Mouse (Mus musculus) adrenal gland, adult 8-10 months (tissue): Measurements from ENCODE around the gene Foxp1. TPM values are rescaled to one million over a fixed set of nuclear protein-coding genes. Genes with fewer than 3 reads are reported as not detected.

Experiments used
- DNase-seq: peaks from one replicate; pipeline ENCODE4 v3.0.0; 2022
- total RNA-seq, 4 experiments: library from RNA; stranded (reverse); gene quantifications; 2 replicates each; pipeline ENCODE4 v1.2.4; 2022

Foxp1 gene
- total RNA-seq, 4 experiments from 2014 or later, result 37.1 to 93.2 (median 58.8) TPM

DNA sequence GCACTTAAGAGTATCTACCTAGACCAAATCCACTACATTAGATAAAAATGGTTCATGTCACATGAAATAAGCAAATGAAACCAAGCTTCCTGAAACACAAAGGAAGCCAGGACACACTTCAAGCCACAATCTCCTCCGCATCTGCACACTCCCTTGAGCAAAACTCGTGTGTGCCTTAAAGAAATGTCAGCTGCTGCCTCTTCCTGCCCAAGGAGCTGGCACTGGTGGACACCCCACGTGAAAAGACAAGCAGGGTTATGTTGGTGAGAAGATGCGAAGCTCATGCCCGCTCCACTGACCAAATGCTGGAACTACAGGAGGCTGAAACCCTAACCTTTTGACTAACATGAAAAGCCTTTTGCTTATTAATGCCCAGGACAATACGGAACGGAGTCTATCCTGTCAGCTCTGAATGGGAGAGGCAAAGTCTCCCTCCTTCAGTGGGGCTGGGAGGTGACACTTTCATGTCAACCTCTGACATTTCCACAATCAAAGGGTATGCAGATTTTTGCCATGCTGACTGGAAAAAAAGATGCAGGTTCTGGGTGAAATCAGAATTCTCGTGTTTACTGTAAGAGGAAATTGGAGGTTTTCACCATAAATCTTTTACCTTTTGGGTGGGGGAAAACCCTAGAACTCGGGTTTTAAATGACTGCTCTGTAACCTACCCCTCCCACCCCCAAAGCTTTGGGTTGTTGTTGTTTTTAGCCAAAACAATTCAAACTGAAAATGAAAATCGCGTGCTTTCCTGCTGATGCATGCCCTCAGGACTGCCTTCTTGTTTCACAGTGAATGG lies 261.4 kb downstream of the Foxp1 start:
- no peak for DNase-seq

DNA sequence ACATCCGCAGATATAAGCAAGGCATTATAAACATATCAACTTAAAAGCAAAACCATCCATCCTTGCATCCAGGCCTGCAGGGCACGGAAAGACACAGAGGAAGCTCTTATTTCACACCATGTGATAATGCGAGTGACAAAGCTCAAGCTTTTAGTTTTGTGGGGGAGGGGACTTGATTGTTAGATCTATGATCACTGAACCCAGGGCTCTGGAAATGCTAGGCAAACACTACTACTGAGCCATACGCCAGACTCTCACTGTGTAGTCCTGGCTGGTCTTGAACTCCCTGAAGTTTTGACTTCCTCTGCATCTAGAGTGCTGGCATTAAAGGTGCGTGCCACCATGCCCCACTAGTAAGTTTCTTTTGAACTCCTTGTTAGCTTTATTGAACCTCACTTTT lies 264.2 kb downstream of the Foxp1 start:
- DNase-seq, result no peak

DNA sequence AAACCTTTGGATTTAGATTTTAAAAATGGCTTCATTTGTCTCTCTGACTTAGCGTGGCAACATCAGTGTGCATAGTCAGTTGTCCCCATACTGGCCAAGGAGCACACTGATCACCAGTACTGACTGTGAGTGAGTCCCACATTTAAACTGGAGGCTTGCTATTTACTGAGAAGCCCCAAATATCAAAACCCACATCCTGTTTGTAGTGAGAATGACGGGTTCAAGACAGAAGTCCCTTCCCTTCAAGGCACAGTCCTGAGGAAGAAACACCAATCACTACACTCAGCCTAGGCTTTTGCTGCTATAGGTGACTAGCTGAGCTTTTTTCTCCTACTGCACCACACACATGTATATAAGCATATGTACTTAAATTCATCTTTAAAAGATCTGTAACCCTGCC lies 264.8 kb downstream of the Foxp1 start:
- DNase-seq, result no peak

DNA sequence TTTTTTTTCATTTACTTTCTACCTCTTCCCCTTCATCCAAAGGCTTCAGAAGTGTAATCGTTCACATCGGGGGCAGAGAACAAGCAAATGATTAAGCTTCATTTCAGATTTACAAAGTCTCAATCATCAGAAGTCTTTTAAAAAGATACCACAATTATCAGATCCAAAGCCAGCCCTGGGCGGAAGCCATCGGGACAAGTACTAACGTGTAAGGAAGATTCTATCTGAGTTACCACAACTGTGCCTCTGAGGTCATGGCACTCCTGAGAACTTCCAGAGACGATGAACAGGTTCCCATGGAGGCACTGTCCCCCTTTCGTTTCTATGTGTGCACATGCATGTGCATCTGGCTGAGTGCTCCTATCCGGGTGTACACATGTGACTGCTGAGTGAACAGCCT lies 269.2 kb downstream of the Foxp1 start:
- no peak for DNase-seq

DNA sequence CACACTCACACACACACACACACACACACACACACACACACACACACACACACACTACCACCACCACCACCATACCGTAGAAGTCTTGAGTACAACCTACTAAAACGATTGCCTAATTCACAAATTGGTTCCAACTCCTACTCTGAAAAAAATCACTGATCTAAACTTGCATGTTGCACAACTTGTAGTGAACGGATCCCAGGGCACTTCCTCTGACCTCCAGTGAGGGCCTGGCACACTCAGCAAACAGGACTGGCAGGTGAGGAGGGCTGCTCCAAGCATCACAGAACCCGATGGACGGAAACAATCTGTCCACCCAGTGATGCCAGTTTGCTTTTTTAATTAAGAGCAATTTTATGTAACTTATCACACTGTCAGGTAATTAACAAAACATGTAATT lies 269.7 kb downstream of the Foxp1 start:
- DNase-seq, result no peak

DNA sequence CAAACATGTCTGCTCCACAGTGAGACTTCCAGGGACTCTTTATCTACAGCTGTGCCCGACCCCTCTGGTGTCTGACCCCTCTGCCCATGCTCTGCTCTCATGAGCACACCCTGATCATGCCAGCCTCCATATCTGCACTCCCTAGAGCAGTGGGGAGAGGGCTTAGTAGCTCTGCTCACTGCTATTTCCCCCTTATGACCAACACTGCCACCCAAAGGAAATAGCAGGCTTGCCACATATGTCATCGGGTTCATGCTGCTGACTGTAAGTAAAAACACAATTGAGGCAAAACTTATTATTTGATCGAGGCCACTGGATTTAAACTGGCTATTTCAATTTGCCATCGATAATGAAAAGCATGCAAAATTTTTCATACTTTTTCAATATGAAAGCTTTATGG lies 270.6 kb downstream of the Foxp1 start:
- no peak for DNase-seq

DNA sequence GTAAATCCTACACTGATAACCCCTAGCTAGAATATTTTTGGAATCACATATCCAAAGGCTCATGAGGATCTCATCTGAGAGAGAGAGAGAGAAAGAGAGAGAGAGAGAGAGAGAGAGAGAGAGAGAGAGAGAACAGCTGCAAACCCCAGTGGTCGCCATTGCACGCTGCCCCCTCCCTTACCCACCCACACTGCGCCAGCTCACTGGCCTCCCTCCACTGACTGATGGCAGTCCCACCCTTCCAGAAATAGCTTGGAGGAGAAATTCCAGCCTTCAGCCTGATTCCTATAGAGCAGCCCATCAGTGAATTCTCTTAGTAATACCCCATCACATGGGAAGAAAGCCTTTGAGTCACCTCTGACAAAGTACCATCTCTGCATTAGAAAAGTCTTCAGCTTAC lies 271.3 kb downstream of the Foxp1 start:
- no peak for DNase-seq

DNA sequence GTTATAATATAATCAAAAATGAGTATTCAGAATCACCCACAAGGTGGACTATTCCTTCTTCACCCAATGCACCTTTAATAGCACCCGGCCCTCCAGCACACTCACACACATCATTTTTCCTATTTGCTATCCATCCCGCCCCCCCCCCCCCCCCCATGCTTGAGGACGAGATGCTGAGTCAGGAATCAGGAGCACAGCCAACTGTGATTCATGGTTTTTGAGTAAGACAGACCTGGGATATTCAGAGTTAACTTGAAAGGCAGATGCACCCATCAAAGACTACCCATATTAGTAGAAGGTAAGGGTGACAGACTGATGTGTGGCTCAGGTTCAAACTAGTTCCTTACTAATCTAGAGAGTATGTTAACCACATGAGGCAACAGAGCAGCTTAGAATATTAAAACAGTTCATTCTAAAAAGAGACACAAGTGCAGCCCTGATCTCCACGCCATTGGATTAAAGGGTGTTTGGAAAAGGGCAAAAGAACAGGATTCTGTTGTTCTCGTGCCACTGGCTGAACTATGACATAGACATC lies 273.0 kb downstream of the Foxp1 start:
- DNase-seq, result no peak

DNA sequence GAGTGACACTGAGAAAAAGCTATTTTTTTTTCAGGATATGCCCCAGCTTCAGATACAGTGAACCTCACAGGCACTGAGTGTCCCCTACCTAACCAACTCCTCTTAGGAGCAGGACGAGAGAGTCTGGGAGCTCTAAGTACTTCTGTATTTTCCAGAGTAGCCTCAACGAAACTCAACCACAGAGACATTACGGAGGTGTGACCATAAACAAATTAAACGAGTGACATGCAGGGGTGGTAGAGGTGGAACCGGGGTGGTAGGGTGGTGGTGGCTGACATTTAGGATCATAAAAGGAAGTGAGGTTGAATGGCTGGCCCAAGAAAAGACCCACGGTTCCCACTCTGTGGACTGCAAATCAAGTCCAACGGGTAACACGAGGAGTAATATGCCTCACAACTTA lies 274.1 kb downstream of the Foxp1 start:
- DNase-seq, result no peak

DNA sequence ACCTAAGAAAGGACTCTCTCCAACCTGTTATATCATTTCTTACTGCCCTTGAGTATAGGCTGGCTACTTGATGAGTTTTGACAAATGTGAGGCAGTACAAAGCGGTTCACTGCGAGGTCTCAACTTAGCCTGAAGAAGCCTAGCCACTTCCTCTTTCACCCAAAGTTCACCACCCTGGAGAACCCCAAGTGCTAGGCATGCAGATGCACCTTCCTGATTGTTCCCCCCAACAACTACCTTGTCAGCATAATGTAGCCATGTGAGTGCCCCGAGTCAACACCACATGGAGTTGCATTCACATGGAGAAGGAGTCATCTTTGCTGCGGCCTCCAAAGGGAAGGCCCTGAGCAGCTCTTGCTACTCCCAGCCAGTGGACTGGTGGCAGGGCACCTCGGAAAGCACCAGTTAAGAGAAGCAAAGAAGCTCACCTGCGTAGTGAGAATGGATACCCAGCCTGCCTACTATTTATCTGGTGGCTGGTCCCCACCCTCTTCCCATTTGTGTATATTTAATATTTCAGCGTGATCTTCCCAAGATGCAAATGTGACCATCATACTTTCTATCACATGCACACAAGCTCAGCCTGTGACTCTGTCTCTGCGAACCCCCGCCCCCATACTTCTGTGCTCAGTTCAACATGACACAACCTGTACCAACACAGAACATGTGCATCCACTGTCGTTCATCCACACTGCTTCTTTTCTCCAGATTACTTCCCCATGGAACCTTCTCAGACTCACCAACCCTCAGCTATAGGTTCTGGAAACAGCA lies 280.7 kb downstream of the Foxp1 start:
- DNase-seq, result no peak

DNA sequence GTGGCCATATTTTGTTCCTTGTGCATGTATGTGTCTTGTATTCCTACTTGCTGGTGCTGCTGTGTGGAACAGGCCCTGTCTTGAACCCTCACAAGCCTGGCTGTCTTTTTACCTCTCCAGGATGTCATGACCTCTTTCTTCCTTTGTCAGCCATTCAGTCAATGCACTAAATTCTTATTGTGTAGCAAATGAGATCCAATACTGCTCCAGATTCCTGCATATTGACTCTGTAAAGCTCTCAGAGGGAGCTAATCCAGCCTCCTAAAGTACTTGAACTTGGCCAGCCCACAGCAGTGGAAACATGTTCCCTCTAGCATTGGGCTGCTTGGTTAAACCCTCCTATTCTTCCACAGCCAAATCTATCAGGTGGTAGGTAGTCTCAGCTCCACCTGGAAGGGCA lies 281.8 kb downstream of the Foxp1 start:
- DNase-seq, result no peak

DNA sequence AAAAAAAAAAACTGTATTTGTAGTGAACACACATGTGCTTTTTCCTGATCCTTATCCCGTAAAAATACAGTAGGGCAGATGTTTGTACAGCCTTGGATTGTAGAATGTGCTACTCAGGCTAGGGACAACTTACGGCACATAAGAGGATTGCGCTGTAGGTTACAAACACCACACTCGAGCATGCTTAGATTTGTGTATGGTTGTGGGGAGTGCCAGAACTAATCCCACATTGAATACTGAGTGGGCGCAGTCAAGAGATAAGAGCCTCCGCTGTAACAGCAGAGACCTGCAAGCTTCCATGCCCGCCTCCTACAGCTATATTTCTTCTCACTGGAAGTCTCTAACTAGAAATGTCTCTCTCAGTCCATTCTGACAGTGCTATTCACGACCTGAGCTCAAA lies 286.9 kb downstream of the Foxp1 start:
- no peak for DNase-seq

DNA sequence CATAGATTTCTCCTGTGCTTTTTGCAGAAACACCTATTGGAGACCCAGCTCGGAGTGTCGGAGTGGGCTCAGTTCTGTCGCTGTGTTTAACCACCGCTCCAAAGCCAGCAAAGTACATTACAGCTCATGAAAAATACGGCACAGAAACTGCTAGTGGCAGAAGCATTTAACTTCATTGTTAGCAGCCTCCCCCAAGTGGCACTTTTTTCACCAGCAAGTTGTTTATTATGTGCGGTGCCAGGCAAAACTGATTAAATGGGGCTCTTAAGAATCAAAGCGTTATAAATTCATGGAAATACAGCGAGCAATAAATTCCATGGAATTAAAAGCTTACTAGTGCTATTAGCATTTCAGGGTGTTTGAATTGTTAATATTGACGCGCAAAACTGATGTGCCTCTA lies 289.1 kb downstream of the Foxp1 start:
- DNase-seq, result no peak

DNA sequence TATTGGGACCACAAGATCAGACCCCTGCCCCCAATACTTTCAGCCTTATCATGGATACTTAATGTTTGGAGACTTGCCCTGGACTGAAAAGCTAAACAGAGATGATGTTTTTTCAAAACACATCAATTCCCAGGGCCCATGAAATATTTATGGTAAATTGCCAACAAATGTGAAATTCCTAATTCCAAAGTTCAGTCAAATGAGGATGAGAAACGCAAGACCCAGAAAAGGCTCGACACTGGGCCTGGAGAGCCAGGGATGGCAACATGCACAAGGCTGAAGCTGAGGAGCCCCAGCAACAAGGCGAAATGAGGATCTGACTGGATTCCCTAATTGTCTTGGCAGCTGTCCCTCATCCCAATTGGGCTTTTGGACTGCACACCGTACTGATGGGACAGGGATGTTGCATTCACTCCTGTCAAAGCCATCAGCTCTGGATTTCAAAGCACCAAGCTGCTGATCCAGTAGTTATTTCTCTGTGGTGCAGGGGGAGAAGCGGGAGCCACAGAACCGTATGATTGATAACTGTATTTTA lies 294.1 kb downstream of the Foxp1 start:
- DNase-seq, result no peak

DNA sequence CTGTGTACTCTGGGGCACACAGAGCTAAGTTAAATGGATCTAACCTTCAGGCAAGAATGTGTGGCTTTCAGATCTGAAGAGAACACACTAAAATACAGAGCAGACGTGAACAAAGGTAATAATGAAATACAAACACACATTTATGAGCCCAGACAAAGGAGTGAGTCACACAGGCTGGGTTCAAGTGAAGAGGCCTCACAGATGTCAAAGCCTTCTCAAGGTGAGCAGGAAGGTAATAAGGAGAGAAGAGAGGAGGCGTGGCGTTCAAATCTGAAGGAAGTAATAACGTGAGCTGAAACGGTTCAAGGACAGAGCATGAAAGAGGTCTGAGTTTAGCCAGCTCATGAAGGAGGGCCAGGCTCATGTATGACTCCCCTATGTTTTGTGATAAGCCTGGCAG lies 301.4 kb downstream of the Foxp1 start:
- DNase-seq, result no peak

DNA sequence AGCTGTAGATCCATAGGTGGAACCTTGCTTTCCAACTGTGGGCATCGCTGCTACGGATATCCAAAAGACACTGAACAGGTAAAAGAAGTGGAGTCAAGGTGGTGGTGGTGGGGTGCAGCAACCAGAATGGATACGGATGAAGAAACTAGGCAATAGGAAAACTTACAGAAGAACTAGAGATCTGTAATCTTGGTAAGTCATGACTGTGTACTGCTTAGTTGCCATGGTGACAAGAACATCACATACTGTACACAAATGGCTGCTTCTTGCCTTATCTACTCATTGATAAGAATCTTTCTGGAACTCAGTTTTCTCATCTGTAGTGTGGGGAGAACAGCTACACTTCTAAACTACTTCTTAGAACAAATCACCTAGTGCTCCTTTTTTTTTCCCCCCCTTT lies 302.0 kb downstream of the Foxp1 start:
- no peak for DNase-seq

DNA sequence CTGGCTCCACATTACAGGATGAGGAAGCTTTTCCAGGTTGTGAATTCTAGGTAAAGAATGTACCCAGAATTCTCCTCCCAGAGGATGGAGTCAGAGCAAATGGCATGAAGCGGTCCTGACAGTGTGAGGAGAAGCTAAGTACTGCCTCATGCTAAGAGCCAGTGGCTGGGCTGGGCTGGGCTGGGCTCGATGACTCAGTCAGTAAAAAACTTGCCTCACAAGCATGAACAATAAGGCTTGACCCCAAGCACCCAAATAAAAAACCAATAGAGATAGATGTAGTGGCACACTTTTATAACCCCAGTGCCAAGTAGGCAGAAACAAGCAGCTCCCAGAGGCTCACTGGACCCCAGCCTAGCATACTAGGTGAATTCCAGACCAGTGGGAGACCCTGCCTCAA lies 304.7 kb downstream of the Foxp1 start:
- DNase-seq, result no peak

DNA sequence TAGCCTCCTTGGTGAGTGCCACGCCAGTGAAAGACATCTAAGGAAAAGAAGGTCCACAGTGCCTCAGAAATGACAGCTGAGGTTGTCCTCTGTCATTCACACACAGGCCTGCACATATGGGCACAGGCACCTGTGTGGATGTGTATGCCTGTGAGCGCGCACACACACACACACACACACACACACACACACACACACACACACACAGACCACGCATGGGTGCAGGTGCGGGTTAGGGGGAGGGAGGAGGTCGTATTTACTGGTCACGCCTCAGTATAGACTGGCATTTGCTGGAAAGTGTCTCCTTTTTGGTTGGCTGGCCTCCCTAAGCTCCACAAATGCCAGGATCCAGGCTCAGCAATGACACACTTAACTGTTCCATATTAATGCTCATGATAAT lies 305.4 kb downstream of the Foxp1 start:
- no peak for DNase-seq

DNA sequence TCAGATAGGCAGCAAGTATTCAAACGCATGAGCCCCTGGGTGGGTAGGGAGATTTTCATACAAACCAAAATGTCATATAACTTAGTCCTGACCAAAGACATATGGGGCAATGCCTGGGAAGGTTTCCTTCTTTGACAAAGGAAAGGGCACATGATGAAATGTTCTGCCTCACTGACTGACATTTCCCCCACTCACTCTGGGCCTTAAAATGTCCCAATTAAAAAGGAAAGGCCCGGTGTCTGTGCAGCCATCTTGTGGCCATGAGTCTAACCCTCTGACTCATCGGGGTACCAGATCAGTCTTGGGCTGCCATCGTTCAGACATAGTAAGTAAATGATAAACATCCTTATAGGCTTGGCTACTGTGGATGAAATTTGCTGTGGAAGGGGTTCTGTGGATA lies 310.1 kb downstream of the Foxp1 start:
- no peak for DNase-seq

DNA sequence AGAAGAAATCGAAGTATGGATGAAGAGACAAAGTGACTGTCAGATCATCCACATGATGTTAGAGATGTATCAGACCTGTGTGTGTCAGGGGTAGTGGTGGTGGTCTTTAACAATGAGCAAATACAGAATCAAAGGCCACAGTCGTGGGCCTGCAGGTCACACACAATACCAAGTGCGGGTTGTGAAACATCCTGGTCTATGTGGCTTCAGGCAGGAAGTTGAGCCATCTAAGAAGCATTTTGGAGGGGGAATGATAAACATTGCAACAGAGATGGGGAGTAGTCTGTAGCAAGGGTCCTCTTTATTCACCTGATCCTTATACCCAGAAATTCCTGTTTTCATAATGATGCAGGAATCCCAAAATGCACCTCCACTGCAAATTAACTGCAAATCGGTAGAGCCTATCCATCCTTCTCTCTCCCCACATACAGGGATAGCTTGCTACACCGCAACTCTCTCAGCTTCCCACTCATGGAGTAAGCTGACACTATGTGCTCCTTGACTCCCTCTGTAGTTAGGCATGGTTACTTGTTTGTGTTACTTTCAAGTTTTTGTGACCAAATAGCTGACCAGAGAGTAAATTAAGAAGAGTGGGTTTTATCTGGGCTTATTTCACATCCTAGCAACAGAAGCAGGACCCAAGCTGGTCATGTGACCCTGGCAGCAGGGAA lies 310.7 kb downstream of the Foxp1 start:
- DNase-seq, result no peak

DNA sequence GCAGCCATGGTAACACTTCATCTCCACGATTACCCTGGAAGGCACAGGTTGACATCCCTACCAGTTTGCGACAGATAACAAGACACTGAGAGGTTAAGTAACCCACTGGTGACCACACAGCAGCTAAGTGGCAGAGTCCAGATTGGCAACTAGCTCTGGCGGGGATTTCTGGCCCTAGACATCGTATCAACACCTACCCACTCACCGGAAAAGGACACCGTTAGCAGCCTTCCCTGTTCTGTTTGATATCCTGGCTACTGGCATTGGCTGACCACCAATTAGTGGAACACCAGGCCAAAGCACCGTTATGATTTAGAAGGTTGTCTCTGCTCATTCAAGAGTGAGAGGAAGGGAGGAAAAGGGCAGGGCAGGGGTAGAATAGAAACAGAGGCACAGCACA lies 312.4 kb downstream of the Foxp1 start:
- no peak for DNase-seq

DNA sequence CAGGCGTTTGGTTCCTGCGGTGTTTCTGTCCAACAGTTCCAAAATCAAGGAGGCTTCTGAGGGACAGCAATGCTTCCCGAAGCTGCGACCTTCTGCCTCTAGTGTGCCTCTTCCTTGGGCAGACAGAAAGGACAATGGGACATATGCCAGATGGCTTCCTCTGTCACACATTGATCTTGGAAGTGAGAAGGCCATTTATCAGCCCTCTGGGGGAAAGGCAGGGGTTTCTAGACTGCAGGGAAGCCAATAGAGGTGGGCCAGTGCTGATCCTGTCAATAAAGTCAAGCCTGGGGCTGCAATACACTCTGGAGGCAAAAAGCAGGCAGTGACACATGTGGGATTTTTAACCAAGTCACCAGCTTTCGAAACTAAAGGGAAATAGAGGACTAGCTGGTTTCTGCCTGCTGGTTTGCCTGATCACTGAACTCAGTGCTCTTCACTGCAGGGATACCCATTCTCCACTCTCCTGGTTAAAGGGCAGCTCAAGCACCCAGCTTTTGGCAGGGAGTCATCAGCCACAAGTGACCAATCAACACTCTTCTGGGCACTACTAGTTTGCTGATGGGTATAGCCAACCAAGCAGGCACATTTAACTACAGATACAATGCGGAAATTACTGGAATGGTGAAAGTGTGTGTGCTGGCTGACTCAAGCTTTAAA lies 315.2 kb downstream of the Foxp1 start:
- no peak for DNase-seq
